Mouse (Mus musculus) intestine, postnatal 0 days (tissue): Measurements from ENCODE around the gene Gzmm. TPM values are rescaled to one million over a fixed set of nuclear protein-coding genes. Genes with fewer than 3 reads are reported as not detected.

Experiments
- ATAC-seq: fragments of 200-750 bp; cut with Nextera tagmentation; 2 replicates; pipeline ENCODE4 v1.8.0; 2017; ENCODE audit warnings: mild to moderate bottlenecking, moderate TSS enrichment, moderate library complexity
- H3K27ac ChIP-seq: fragments of 300-500 bp; sonication (generic); 2 replicates; pipeline ENCODE4 v1.5.1; 2014; ENCODE audit warnings: mild to moderate bottlenecking, low read depth, low read length, moderate library complexity
- H3K27me3 ChIP-seq: fragments of 300-500 bp; sonication (generic); replicated peaks from 2 replicates; pipeline ENCODE4 v1.6.1; 2014; ENCODE audit warnings: low read length, mixed read lengths; ENCODE audit not compliant: control insufficient read depth, insufficient read depth
- H3K36me3 ChIP-seq: fragments of 300-500 bp; sonication (generic); 2 replicates; pipeline ENCODE4 v1.6.1; 2014; ENCODE audit warnings: mild to moderate bottlenecking, moderate library complexity; ENCODE audit not compliant: control insufficient read depth, insufficient read depth
- H3K4me1 ChIP-seq: fragments of 300-500 bp; sonication (generic); replicated peaks from 2 replicates; pipeline ENCODE4 v1.6.1; 2014; ENCODE audit warnings: antibody characterized with exemption, low read length, mixed read lengths; ENCODE audit not compliant: control insufficient read depth, insufficient read depth
- H3K4me2 ChIP-seq: fragments of 300-500 bp; sonication (generic); replicated peaks from 2 replicates; pipeline ENCODE4 v1.6.1; 2014; ENCODE audit warnings: low read depth, mild to moderate bottlenecking, moderate library complexity
- H3K4me3 ChIP-seq: fragments of 300-500 bp; sonication (generic); 2 replicates; pipeline ENCODE4 v1.5.1; 2014; ENCODE audit warnings: low read depth, low read length
- H3K9ac ChIP-seq: fragments of 300-500 bp; sonication (generic); 2 replicates; pipeline ENCODE4 v1.6.1; 2014; ENCODE audit warnings: mild to moderate bottlenecking, low read depth, low read length
- H3K9me3 ChIP-seq: fragments of 300-500 bp; sonication (generic); 2 replicates; pipeline ENCODE4 v1.6.1; 2016; ENCODE audit warnings: mixed run types; ENCODE audit not compliant: control insufficient read depth
- CTCF ChIP-seq: sonication (generic); IDR thresholded peaks from 2 replicates; pipeline ENCODE4 v1.5.1; 2016; ENCODE audit warnings: low read depth, mild to moderate bottlenecking, control low read depth, antibody characterized with exemption, moderate library complexity
- WGBS: fragments of 180-500 bp; shearing (Covaris S2); extraction: QIAGEN DNeasy Blood & Tissue Kit; methylation state at CpG from one replicate; pipeline ENCODE4 v1.1.7; 2014; 5-methylcytosine and 5-hydroxymethylcytosine counted together
- polyA plus RNA-seq: library from polyadenylated mRNA; unstranded; fragments of >200 nt; fragmentation: Nextera tagmentation; extraction: Ambion mirVana; gene quantifications from 2 replicates; pipeline ENCODE4 v1.2.1, GENCODE M21; 2015

Gzmm gene
- polyA plus RNA-seq, 1 experiment from 2014 or later = 0.26 TPM

- H3K27ac ChIP-seq = peak overlapping the region; percentile 76
- no peaks in the 10 kb centered on the region; the same call in 1 of the 2 replicates for H3K4me1 ChIP-seq
- 2% methylated on average over 10 of the region's 10 CpGs for WGBS
- H3K9ac ChIP-seq = peak overlapping the region; percentile 82
- H3K27me3 ChIP-seq = no peaks in the 10 kb centered on the region
- TF ChIP-seq CTCF = peak; percentile 71
- ATAC-seq = 0 out of 2 replicates have a peak, but pooled peaks have one; percentile 7
- peak overlapping the region; percentile 86 for H3K4me2 ChIP-seq
- peaks cover 38% of the 10 kb centered on the region for H3K36me3 ChIP-seq
- no peaks in the 10 kb centered on the region for H3K9me3 ChIP-seq
- peak overlapping the region; percentile 72 for H3K4me3 ChIP-seq
These were observed 5.8 kb upstream of the Gzmm start for GRCm38 (mm10) chr10:79682916-79683582.

DNA sequence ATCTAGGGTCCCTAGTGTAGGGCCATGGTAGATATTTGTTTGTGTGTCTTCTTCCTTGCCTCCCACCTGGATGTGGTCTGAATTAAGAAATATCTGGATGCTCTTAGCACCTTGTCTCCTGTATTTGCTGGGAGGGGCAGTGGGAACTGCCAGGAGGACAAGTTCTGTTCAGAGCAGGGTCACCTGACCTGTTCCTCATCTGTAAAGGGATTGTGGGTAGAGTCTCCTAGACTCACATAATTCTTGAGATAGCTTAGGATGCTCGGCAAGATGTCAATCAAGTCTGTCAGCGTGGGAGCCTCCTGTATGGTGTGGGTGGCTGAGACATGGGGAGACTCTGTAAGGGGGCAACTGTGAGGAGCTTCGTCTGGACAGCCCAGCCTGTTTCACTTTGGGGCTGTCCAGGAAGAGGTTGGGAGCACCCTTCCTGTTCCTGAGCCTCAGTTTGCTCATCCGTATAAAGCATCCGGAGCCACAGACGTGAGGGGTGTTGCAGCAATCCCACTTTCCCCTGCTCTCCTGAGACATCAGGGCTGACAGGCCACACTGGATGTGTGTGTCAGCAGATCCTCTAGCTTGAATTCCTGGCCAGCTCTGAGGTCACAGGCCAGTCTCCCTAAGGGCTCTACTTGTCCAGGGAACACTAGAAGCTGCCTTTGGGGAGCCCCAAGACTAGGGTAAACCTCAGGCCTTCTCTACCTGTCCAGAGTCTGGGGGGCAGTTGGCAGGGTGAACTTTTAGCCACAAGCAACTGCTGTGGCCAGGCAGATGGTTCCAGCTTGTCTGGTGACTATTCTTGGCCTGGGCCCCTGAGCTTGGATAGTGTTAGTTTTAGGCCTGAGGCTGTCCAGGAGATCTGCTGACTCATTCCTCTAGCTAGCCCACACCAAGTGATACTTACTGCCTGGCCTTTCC lies 4.8 kb upstream of the Gzmm start:
- no peaks in the 10 kb centered on the region; the same call in 1 of the 2 replicates for H3K4me1 ChIP-seq
- peaks cover 47% of the 10 kb centered on the region for H3K36me3 ChIP-seq
- H3K9ac ChIP-seq = peak overlapping the region; percentile 82; the same call in 1 of the 2 replicates
- peak overlapping the region; percentile 86 for H3K4me2 ChIP-seq
- peak overlapping the region; percentile 72; the same call in 1 of the 2 replicates for H3K4me3 ChIP-seq
- no peaks in the 10 kb centered on the region for H3K27me3 ChIP-seq
- no peak for TF ChIP-seq CTCF
- 69% methylated on average over 6 of the region's 6 CpGs for WGBS
- peak overlapping the region; percentile 3; the same call in 1 of the 2 replicates for H3K27ac ChIP-seq
- no peak for ATAC-seq
- no peaks in the 10 kb centered on the region for H3K9me3 ChIP-seq

GRCm38 (mm10) chr10:79684770-79685600 lies 3.8 kb upstream of the Gzmm start:
- WGBS = 94% methylated on average over 25 of the region's 25 CpGs
- 0 out of 2 replicates have a peak overlapping the region, but pooled peaks have one; percentile 5 for H3K9ac ChIP-seq

GRCm38 (mm10) chr10:79686219-79686618 lies 2.6 kb upstream of the Gzmm start:
- ATAC-seq = no peak
- H3K36me3 ChIP-seq = peaks cover 50% of the 10 kb centered on the region
- no peak overlapping the region for H3K4me3 ChIP-seq
- no peak overlapping the region for H3K27ac ChIP-seq
- H3K4me1 ChIP-seq = no peaks in the 10 kb centered on the region; the same call in 1 of the 2 replicates
- H3K9me3 ChIP-seq = no peaks in the 10 kb centered on the region
- H3K27me3 ChIP-seq = no peaks in the 10 kb centered on the region
- no peak overlapping the region for H3K9ac ChIP-seq
- WGBS = 87% methylated on average over 2 of the region's 2 CpGs
- H3K4me2 ChIP-seq = no peak overlapping the region
- TF ChIP-seq CTCF = no peak

More at GRCm38 (mm10) chr10:79684770-79685600, 3.8 kb upstream of the Gzmm start:
- Histone ChIP-seq H3K36me3 (peaks cover 50% of the 10 kb centered on the region), H3K4me1 (no peaks in the 10 kb centered on the region; the same call in 1 of the 2 replicates), H3K4me2 (no peak overlapping the region), H3K27ac (no peak overlapping the region), H3K27me3 (no peaks in the 10 kb centered on the region), H3K9me3 (no peaks in the 10 kb centered on the region), H3K4me3 (no peak overlapping the region)
- no peak for ATAC-seq
- TF ChIP-seq CTCF = no peak

GRCm38 (mm10) chr10:79686691-79687090 lies 2.1 kb upstream of the Gzmm start:
- ATAC-seq = no peak

More at GRCm38 (mm10) chr10:79686691-79687090, 2.1 kb upstream of the Gzmm start:
- no peak for TF ChIP-seq CTCF
- H3K36me3 ChIP-seq = peaks cover 50% of the 10 kb centered on the region
- H3K27ac ChIP-seq = no peak overlapping the region
- H3K9me3 ChIP-seq = no peaks in the 10 kb centered on the region
- no peak overlapping the region for H3K4me2 ChIP-seq
- no peaks in the 10 kb centered on the region for H3K27me3 ChIP-seq
- H3K4me1 ChIP-seq = no peaks in the 10 kb centered on the region; the same call in 1 of the 2 replicates
- whole genome bisulfite sequencing = 100% methylated on average over 1 of the region's 1 CpGs
- no peak overlapping the region for H3K4me3 ChIP-seq
- no peak overlapping the region for H3K9ac ChIP-seq
